Mouse (Mus musculus) liver, embryonic 16.5 days (tissue): ENCODE data around the gene Tktl1. TPM values are rescaled to one million over a fixed set of nuclear protein-coding genes. Genes with fewer than 3 reads are reported as not detected.
"Not testable (repeated sequence)": the region's sequence is repeated elsewhere in the genome, so short reads cannot be mapped to it uniquely, and the experiment has no call there.

Experiments used
- ATAC-seq: fragments of 200-750 bp; cut with Nextera tagmentation; 2 replicates; pipeline ENCODE4 v1.8.0; 2017; ENCODE audit warnings: low read depth, mild to moderate bottlenecking, moderate number of reproducible peaks, moderate library complexity
- H3K27ac ChIP-seq: fragments of 300-500 bp; sonication (generic); 2 replicates; pipeline ENCODE4 v1.5.1; 2014; ENCODE audit warnings: mild to moderate bottlenecking, low read length
- H3K27me3 ChIP-seq: fragments of 300-500 bp; sonication (generic); 2 replicates; pipeline ENCODE4 v1.6.1; 2014; ENCODE audit warnings: low read depth, low read length, mixed read lengths; ENCODE audit not compliant: control insufficient read depth, insufficient read depth
- H3K36me3 ChIP-seq: fragments of 300-500 bp; sonication (generic); 2 replicates; pipeline ENCODE4 v1.6.1; 2014; ENCODE audit warnings: mild to moderate bottlenecking; ENCODE audit not compliant: control insufficient read depth, insufficient read depth
- H3K4me1 ChIP-seq: fragments of 300-500 bp; sonication (generic); 2 replicates; pipeline ENCODE4 v1.6.1; 2014; ENCODE audit warnings: low read depth, low read length, mixed read lengths; ENCODE audit not compliant: control insufficient read depth
- H3K4me2 ChIP-seq: fragments of 300-500 bp; sonication (generic); 2 replicates; pipeline ENCODE4 v1.6.1; 2014; ENCODE audit warnings: low read depth, low read length, mixed read lengths
- H3K4me3 ChIP-seq: fragments of 300-500 bp; sonication (generic); 2 replicates; pipeline ENCODE4 v1.5.1; 2014; ENCODE audit warnings: low read depth, mild to moderate bottlenecking, low read length
- H3K9ac ChIP-seq: fragments of 300-500 bp; sonication (generic); 2 replicates; pipeline ENCODE4 v1.6.1; 2014; ENCODE audit warnings: low read depth, low read length
- H3K9me3 ChIP-seq: fragments of 300-500 bp; sonication (generic); replicated peaks from 2 replicates; pipeline ENCODE4 v1.6.1; 2016; ENCODE audit warnings: low read length; ENCODE audit not compliant: control insufficient read depth
- WGBS: fragments of 180-500 bp; shearing (Covaris S2); extraction: QIAGEN DNeasy Blood & Tissue Kit; methylation state at CpG from one replicate; pipeline ENCODE4 v1.1.7; 2014; ENCODE audit not compliant: insufficient replicate concordance; 5-methylcytosine and 5-hydroxymethylcytosine counted together
- polyA plus RNA-seq: library from polyadenylated mRNA; unstranded; fragments of >200 nt; fragmentation: Nextera tagmentation; extraction: Ambion mirVana; gene quantifications from 2 replicates; pipeline ENCODE4 v1.2.1, GENCODE M21; 2015

The Tktl1 gene
- polyA plus RNA-seq: not detected in 2 replicates

DNA sequence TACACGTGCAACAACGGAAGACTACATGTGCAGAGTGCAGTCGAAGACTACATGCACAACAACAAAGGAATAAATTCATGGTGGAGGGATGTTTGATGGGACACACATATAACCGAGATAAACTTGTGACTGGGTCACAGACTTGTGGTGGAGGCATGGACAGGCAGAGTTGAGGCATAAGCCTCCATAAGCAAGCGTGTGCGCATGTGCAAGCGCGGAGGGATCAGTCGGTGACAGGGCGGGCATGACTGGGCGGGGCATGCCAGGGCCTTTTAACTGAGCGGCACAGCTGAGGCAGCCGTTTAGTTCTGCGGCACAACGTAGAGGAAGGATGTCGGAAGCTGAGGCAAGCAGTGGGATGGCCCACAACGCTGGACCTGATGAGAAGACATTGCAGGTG is at the start of gene Tktl1:
TSS of gene Tktl1 (plus strand) at position 301 of the 400 bp plus-strand sequence.
- H3K4me3 ChIP-seq: no peak within 1 kb of the TSS
- H3K36me3 ChIP-seq: no peaks in the 10 kb centered on the region
- no peak within 1 kb of the TSS for H3K27ac ChIP-seq
- H3K9me3 ChIP-seq: no peaks in the 10 kb centered on the region
- WGBS: 77% methylated on average over 17 of the region's 17 CpGs
- H3K4me1 ChIP-seq: no peaks in the 10 kb centered on the region
- no peaks in the 10 kb centered on the region for H3K27me3 ChIP-seq
- H3K4me2 ChIP-seq: no peak within 1 kb of the TSS
- no peak for ATAC-seq
- no peak within 1 kb of the TSS for H3K9ac ChIP-seq

DNA sequence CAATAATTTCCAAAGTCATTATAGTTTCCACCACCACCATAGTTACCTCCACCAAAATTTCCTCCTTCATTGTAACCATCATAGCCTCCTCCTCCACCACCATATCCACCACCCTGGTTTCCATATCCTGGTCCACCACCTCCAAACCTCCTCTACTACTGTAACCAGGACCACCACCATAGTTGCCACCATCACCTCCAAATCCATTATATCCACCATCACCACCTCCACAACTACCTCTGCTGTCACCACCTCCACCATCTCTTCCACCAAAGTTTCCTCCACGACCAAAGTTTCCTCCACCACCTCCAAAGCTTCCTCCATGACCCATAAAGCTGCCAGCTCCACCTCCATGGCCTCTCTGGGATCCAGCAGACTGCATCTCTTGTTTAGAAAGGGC is 41.8 kb upstream of the Tktl1 start, which contains the start of gene Mecp2:
TSS of gene Mecp2 (minus strand) at position 101 of the 400 bp plus-strand sequence.
- 0% methylated on average over 1 of the region's 1 CpGs for WGBS
- H3K4me2 ChIP-seq, H3K4me1 ChIP-seq, H3K36me3 ChIP-seq, ATAC-seq, H3K27ac ChIP-seq, H3K27me3 ChIP-seq, H3K9ac ChIP-seq, H3K4me3 ChIP-seq, H3K9me3 ChIP-seq: not testable (repeated sequence)

DNA sequence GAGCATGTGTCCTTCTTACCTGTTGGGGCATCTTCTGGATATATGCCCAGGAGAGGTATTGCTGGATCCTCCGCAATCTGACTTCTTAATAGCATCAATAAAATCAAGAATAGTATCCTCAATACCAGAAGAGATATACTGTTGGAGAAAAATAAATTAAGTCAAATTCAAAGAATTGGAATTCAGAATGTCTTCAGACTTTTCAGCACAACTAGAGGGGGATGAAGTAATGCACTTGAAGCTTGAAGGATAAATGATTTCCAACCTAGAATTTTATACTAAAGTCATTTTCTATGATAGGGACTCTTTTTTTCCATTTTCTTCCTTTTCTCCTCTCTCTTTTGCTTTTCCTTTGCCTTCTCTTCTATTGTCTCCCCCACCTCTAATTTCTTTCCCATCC is 9.3 kb upstream of the Tktl1 start, which contains the start of gene Tex28:
TSS of gene Tex28 (minus strand) at position 101 of the 400 bp plus-strand sequence.
- ATAC-seq: no peak
- Histone ChIP-seq H3K4me2 (no peak within 1 kb of the TSS), H3K9ac (no peak within 1 kb of the TSS), H3K27ac (no peak within 1 kb of the TSS), H3K36me3 (no peaks in the 10 kb centered on the region), H3K4me3 (no peak within 1 kb of the TSS), H3K27me3 (no peaks in the 10 kb centered on the region), H3K9me3 (no peaks in the 10 kb centered on the region), H3K4me1 (no peaks in the 10 kb centered on the region)
- WGBS: 68% methylated on average over 1 of the region's 1 CpGs

DNA sequence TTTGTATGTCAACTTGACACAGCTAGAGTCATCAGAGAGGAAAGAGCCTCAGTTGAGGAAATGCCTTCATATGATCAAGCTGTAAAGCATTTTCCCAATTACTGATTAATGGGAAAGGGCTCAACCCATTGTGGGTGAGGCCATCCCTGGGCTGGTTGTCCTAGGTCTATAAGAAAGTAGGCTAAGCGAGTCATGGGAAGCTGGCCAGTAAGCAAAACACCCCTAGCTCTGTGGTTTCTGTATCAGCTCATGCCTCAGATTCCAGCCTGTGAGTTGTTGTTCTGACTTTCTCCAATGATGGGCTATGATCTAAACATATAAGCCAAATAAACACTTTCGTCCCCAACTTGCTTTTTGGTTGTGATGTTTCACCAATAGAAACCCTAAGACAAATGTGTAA is 26.5 kb downstream of the Tktl1 start:
- no peaks in the 10 kb centered on the region for H3K27me3 ChIP-seq
- H3K4me1 ChIP-seq: no peaks in the 10 kb centered on the region
- WGBS: 53% methylated on average over 2 of the region's 2 CpGs
- no peaks in the 10 kb centered on the region for H3K36me3 ChIP-seq
- H3K4me2 ChIP-seq: no peak overlapping the region
- no peaks in the 10 kb centered on the region for H3K9me3 ChIP-seq
- H3K27ac ChIP-seq: no peak overlapping the region
- no peak overlapping the region for H3K4me3 ChIP-seq
- no peak for ATAC-seq
- no peak overlapping the region for H3K9ac ChIP-seq

DNA sequence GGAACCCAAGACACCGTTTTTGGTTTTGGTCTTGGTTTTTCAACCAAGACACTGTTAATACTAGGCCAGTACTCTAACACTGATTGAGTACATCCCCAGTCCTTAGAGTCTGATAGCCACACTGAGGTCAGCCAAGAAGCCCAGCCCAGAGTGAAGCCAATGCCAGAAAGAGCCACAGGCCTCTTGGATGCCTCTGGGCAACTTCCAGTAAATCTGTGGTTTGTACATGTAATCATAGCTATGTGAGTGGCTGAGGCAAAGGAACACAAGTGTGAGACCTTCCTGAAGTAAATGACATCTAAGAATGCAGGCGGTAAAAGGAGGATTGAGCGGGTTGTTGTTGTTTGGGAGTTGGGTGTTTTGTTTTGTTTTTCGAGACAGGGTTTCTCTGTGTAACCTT is 41.4 kb downstream of the Tktl1 start:
- Histone ChIP-seq H3K4me2 (no peak overlapping the region), H3K9me3 (no peaks in the 10 kb centered on the region), H3K27ac (no peak overlapping the region), H3K9ac (no peak overlapping the region), H3K4me1 (no peaks in the 10 kb centered on the region), H3K4me3 (no peak overlapping the region), H3K27me3 (no peaks in the 10 kb centered on the region), H3K36me3 (no peaks in the 10 kb centered on the region)
- WGBS: 72% methylated on average over 4 of the region's 4 CpGs
- no peak for ATAC-seq

DNA sequence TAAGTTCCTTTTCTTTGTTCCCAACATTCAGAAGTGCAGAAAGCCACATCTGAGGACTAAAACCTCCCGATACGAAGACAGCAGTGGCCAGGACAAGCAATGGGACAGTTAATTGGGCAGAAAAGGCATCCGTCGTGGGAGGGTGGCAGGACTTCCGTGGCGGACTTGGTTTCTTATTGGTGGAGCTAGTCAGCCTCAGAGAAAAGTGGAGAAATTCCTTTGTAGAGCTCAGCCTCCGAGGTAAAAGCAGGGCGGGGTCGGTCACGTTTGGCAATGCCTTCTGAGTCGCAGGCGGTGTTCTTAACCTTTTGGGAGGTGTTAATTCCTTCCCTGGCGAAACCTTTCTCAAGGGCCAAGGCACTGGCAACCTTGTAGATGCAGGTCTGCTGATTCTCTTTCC is 42.4 kb downstream of the Tktl1 start:
- Histone ChIP-seq H3K27me3 (no peaks in the 10 kb centered on the region), H3K4me1 (no peaks in the 10 kb centered on the region), H3K4me3 (no peak overlapping the region), H3K27ac (no peak overlapping the region), H3K9me3 (no peaks in the 10 kb centered on the region), H3K9ac (no peak overlapping the region), H3K4me2 (no peak overlapping the region), H3K36me3 (no peaks in the 10 kb centered on the region)
- no peak for ATAC-seq
- WGBS: 56% methylated on average over 13 of the region's 13 CpGs

DNA sequence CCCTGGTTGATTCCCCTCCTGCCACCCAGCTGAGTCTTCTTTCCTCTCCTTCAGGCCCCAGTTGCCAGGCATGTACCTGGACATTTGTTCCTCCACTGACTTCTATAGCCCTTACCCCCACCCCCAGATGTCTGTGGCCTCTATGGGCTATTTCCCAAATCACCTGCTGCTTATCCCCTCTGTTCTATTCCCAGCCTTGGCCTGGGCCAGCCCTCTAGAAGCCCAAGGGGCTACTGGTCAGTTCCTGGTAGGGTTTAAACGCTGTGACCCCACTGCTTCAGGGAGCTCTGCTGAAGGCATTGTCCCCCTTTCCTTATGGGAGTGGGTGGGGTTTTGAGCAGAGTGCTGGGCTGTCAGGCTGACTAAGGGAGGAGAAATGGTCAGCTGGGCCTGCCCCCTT is 43.0 kb downstream of the Tktl1 start:
- not testable (repeated sequence) for H3K4me2 ChIP-seq, H3K9ac ChIP-seq, H3K9me3 ChIP-seq, H3K4me3 ChIP-seq, H3K27me3 ChIP-seq, H3K36me3 ChIP-seq, H3K27ac ChIP-seq, H3K4me1 ChIP-seq, ATAC-seq
- 39% methylated on average over 1 of the region's 1 CpGs for WGBS

DNA sequence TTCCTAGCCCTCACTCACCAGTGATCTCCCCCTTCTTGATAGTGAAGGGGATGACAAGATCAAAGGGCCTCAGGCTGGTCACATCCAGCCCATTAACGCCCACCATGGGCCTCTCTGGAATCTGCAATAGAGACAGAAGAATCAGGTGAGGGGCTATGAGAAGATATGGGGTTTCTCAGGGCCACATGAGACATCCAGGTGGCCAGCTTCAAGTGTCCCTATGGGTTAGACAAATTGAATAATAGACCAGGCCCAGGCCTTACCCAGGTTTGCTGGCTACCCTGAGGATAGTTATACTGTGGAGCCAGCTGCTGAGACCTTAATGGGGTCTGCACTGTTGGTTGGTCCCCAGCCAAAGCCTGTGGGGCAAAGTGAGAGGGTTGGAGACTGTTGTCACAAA is 53.0 kb downstream of the Tktl1 start:
- no peaks in the 10 kb centered on the region; the same call in 1 of the 2 replicates for H3K36me3 ChIP-seq

DNA sequence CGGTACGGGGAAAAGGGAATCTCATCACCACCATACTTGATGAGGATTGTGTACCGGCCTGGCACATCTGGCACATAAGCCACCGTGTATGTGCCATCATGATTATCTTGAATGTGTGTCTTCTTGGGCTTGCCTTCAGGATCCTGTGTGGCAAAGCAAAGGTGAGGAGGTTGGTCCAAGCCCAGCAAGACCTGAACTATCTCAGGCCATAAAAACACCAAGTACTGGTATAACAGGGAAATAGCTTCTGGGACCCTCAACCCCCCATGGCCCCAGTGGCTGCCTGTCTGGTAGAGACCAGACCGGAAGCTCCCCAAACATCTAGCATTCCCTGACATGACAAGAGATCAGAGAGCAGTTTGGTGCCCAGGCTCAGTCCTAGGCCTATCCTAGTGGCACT is 56.1 kb downstream of the Tktl1 start:
- H3K4me2 ChIP-seq: no peak overlapping the region
- H3K9ac ChIP-seq: no peak overlapping the region
- H3K36me3 ChIP-seq: no peaks in the 10 kb centered on the region; the same call in 1 of the 2 replicates
- 80% methylated on average over 5 of the region's 5 CpGs for WGBS
- H3K27ac ChIP-seq: no peak overlapping the region
- no peaks in the 10 kb centered on the region for H3K9me3 ChIP-seq
- no peaks in the 10 kb centered on the region for H3K27me3 ChIP-seq
- H3K4me3 ChIP-seq: no peak overlapping the region
- ATAC-seq: no peak
- H3K4me1 ChIP-seq: no peaks in the 10 kb centered on the region

More for the DNA sequence above, 53.0 kb downstream of the Tktl1 start:
- ATAC-seq: no peak
- Histone ChIP-seq H3K4me3 (no peak overlapping the region), H3K4me2 (no peak overlapping the region), H3K27me3 (no peaks in the 10 kb centered on the region), H3K9me3 (no peaks in the 10 kb centered on the region), H3K27ac (no peak overlapping the region), H3K4me1 (no peaks in the 10 kb centered on the region), H3K9ac (no peak overlapping the region)
- WGBS: 44% methylated on average over 1 of the region's 1 CpGs
